Comparison of ENCODE assay signal across 26 mouse cellular contexts in genomic region chr4:117151416-117151815, GRCm38 (mm10). TPM values are rescaled to one million over a fixed set of nuclear protein-coding genes. Genes with fewer than 3 reads are reported as not detected.
A peak's percentile ranks its signal among the peaks of the same experiment; 100 is the strongest.
DNase-seq lines count a peak whose midpoint lies in the region; ATAC-seq and TF ChIP-seq lines count a peak whose summit lies in the region.
"Had no signal": no experiment of that assay in that cellular context is flagged by ENCODE, and none has a peak within 500 bp of the region (broad histone marks: within the 10 kb centered on the region; RNA-seq: fewer than 3 reads in every experiment).

No protein-coding gene starts in this region.

- TF ChIP-seq POLR2A in MEL (IDR thresholded peaks at IDR 0.05; ENCODE audit: control insufficient read depth in 1 of 2, insufficient read depth in 1 of 2, low read depth in 1 of 2, low read length in 2 of 2, poor library complexity in 1 of 2): peak in 1 of 2 experiments; percentile 29; a peak in 1 of 4 replicates

- no peak for ATAC-seq in heart, embryonic 11.5 days (replicated peaks; ENCODE audit: insufficient number of reproducible peaks, low FRiP score, low TSS enrichment)
- ATAC-seq in liver, embryonic 15.5 days (ENCODE audit: insufficient read depth): no peak
- no peak for ATAC-seq in frontal cortex, adult (ENCODE audit: low TSS enrichment)
- ATAC-seq: forebrain, embryonic 16.5 days; intestine, embryonic 16.5 days had no signal

- peak overlapping the region; percentile 34; the same call in 1 of the 2 replicates for H3K9ac ChIP-seq in heart, embryonic 11.5 days (ENCODE audit: low read depth, low read length)
- H3K9ac ChIP-seq in liver, embryonic 15.5 days: no peak overlapping the region
- no peak overlapping the region for H3K9ac ChIP-seq in MEL (ENCODE audit: control insufficient read depth, low read depth, low read length, poor library complexity, severe bottlenecking)
- H3K9ac ChIP-seq: embryonic facial prominence, embryonic 12.5 days; forebrain, embryonic 12.5 days; heart, embryonic 15.5 days; hindbrain, embryonic 14.5 days had no signal

- no peak for TF ChIP-seq CTCF in MEL (IDR thresholded peaks at IDR 0.05 in 2 of 3, conservative IDR thresholded peaks at IDR 0.05 in 1 of 3; ENCODE audit: control insufficient read depth in 1 of 3, insufficient read depth in 1 of 3, low read depth in 2 of 3, low read length in 3 of 3, poor library complexity in 1 of 3, severe bottlenecking in 1 of 3)
- TF ChIP-seq CTCF in left cerebral cortex, adult 2 months (IDR thresholded peaks at IDR 0.05): no peak

- H3K79me2 ChIP-seq in MEL (ENCODE audit: control insufficient read depth, insufficient read depth, low read length, poor library complexity): peaks cover 38% of the 10 kb centered on the region

- H3K4me2 ChIP-seq in heart, embryonic 11.5 days: no peak overlapping the region
- H3K4me2 ChIP-seq in liver, embryonic 15.5 days: no peak overlapping the region
- H3K4me2 ChIP-seq: embryonic facial prominence, embryonic 12.5 days; forebrain, embryonic 12.5 days; heart, embryonic 15.5 days; hindbrain, embryonic 14.5 days had no signal

- 61% methylated on average over 1 of the region's 1 CpGs for WGBS in heart, embryonic 11.5 days (ENCODE audit: insufficient replicate concordance)
- 59% methylated on average over 1 of the region's 1 CpGs for WGBS in liver, embryonic 15.5 days (ENCODE audit: insufficient replicate concordance)

- no peak for TF ChIP-seq EP300 in MEL (IDR thresholded peaks at IDR 0.05; ENCODE audit: low read depth in 1 of 2, low read length in 2 of 2)

- intact Hi-C loops in left cerebral cortex, adult 2 months (cut with DNase I): loop anchor here (10.0 kb wide), 1 partner anchor 523 kb away; no protein-coding TSS in a partner anchor

- H3K27me3 ChIP-seq in heart, embryonic 11.5 days (ENCODE audit: control insufficient read depth, insufficient read depth, low read length): no peaks in the 10 kb centered on the region
- no peaks in the 10 kb centered on the region for H3K27me3 ChIP-seq in liver, embryonic 15.5 days
- H3K27me3 ChIP-seq in MEL (ENCODE audit: control insufficient read depth in 1 of 2, insufficient read depth in 2 of 2, low read length in 2 of 2): no peaks in the 10 kb centered on the region
- H3K27me3 ChIP-seq: embryonic facial prominence, embryonic 12.5 days; forebrain, embryonic 12.5 days; heart, embryonic 15.5 days had no signal

- no peak overlapping the region for H3K4me3 ChIP-seq in heart, embryonic 11.5 days (ENCODE audit: low read depth, low read length)
- no peak overlapping the region for H3K4me3 ChIP-seq in liver, embryonic 15.5 days (replicated peaks)
- H3K4me3 ChIP-seq in MEL (ENCODE audit: control insufficient read depth in 1 of 2, insufficient read depth in 1 of 2, low read depth in 2 of 2, low read length in 2 of 2): no peak overlapping the region
- no peak overlapping the region for H3K4me3 ChIP-seq in left cerebral cortex, adult 2 months
- H3K4me3 ChIP-seq: embryonic facial prominence, embryonic 12.5 days; forebrain, embryonic 12.5 days; gastrocnemius, adult 2 months; heart, embryonic 15.5 days; hindbrain, embryonic 10.5 days had no signal

- no peak for DNase-seq in heart, adult 8-10 months (ENCODE audit: low spot score)
- DNase-seq in liver (no peak), MEL (ENCODE audit: low read depth, low spot score) (peak; percentile 37)
- DNase-seq in layer of hippocampus, postnatal 25 days (ENCODE audit: extremely low spot score in 1 of 2, low spot score in 1 of 2): no peak
- DNase-seq in left cerebral cortex, adult 2 months (ENCODE audit: extremely low spot score in 1 of 2, low spot score in 2 of 2): no peak
- DNase-seq: adrenal gland, postnatal 10 days; cerebellum, adult 11 months; cerebellum, adult 8-10 months; cerebellum, postnatal 14 days; embryo, embryonic 11 days; gastrocnemius, adult 2 months; gastrocnemius, postnatal 25 days had no signal

- H3K9me3 ChIP-seq in heart, embryonic 11.5 days (replicated peaks; ENCODE audit: control insufficient read depth, low read length): no peaks in the 10 kb centered on the region
- no peaks in the 10 kb centered on the region for H3K9me3 ChIP-seq in liver, embryonic 15.5 days (replicated peaks)
- H3K9me3 ChIP-seq in MEL (replicated peaks; ENCODE audit: insufficient read depth, low read length): no peaks in the 10 kb centered on the region
- H3K9me3 ChIP-seq: embryonic facial prominence, embryonic 12.5 days; forebrain, embryonic 12.5 days; heart, embryonic 15.5 days; hindbrain, embryonic 10.5 days had no signal

- H3K4me1 ChIP-seq in heart, embryonic 11.5 days (ENCODE audit: control insufficient read depth, insufficient read depth, low read length): peaks cover 15% of the 10 kb centered on the region; the same call in 1 of the 2 replicates
- H3K4me1 ChIP-seq in liver, embryonic 15.5 days (replicated peaks): peaks cover 36% of the 10 kb centered on the region
- H3K4me1 ChIP-seq in MEL (ENCODE audit: control insufficient read depth in 1 of 2, insufficient read depth in 2 of 2, low read length in 2 of 2): peaks cover 0 to 18% of the 10 kb centered on the region in 2 experiments; a peak in 2 of 4 replicates

- H3K36me3 ChIP-seq in heart, embryonic 11.5 days (ENCODE audit: control insufficient read depth, insufficient read depth, low read length): peaks cover 34% of the 10 kb centered on the region
- peaks cover 51% of the 10 kb centered on the region for H3K36me3 ChIP-seq in liver, embryonic 15.5 days (replicated peaks)
- H3K36me3 ChIP-seq in MEL (ENCODE audit: control insufficient read depth in 1 of 2, insufficient read depth in 2 of 2, low read length in 2 of 2): peaks cover 16 to 19% of the 10 kb centered on the region in 2 experiments

- no peak overlapping the region for H3K27ac ChIP-seq in heart, embryonic 11.5 days (ENCODE audit: low read depth, low read length)
- H3K27ac ChIP-seq in liver, embryonic 15.5 days (replicated peaks): peak overlapping the region; percentile 33
- peak overlapping the region; percentile 0; the same call in 1 of the 2 replicates for H3K27ac ChIP-seq in MEL (ENCODE audit: control insufficient read depth, low read depth, low read length)
- no peak overlapping the region for H3K27ac ChIP-seq in left cerebral cortex, adult 2 months
- H3K27ac ChIP-seq: embryonic facial prominence, embryonic 12.5 days; forebrain, embryonic 12.5 days; gastrocnemius, adult 2 months; heart, embryonic 15.5 days; hindbrain, embryonic 10.5 days; hindbrain, embryonic 14.5 days had no signal

- no peak for TF ChIP-seq RAD21 in MEL (IDR thresholded peaks at IDR 0.05; ENCODE audit: low read depth, low read length)

TF ChIP-seq in MEL, 35 proteins besides CTCF, POLR2A, EP300 and RAD21 (continues in another document):
- peak; percentile 21 for TF ChIP-seq POLR2AphosphoS2 (IDR thresholded peaks at IDR 0.05; ENCODE audit: low read length)
- TF ChIP-seq ZNF384 (IDR thresholded peaks at IDR 0.05; ENCODE audit: low read depth, low read length): no peak

RNA-seq across cellular contexts. Expression of gene Rps8, which starts 4.6 kb away (rescaled TPM):
- 764 and 894 TPM in 2 replicates for polyA plus RNA-seq in heart, embryonic 11.5 days (2014; fragmentation: Nextera tagmentation; extraction: Ambion mirVana)
- total RNA-seq in heart, adult 8-10 months (2022): 100 to 1,000 TPM; 504 to 617 (median 566) TPM
- 536 and 611 TPM in 2 replicates for polyA plus RNA-seq in liver, embryonic 15.5 days (2015; fragmentation: Nextera tagmentation; extraction: Ambion mirVana)
- 4,560 and 5,186 TPM in 2 replicates for total RNA-seq in MEL (2012; rRNA removed)
- polyA plus RNA-seq in MEL (2012; ENCODE audit: insufficient read depth in 1 of 2, insufficient read length in 2 of 2, low read depth in 1 of 2, low replicate concordance in 2 of 2, missing spikeins in 1 of 2): 1,000 to 10,000 TPM; 1,132 to 1,156 TPM
- total RNA-seq in layer of hippocampus, postnatal 25 days (2021): 100 to 1,000 TPM; 437 to 521 TPM
- total RNA-seq in left cerebral cortex, adult 2 months (2021): 100 to 1,000 TPM; 512 to 526 TPM

RNA-seq across cellular contexts. Expression of gene Plk3, which starts 17.7 kb away (rescaled TPM):
- polyA plus RNA-seq in heart, embryonic 11.5 days (2014; fragmentation: Nextera tagmentation; extraction: Ambion mirVana): 0.99 and 1.3 TPM in 2 replicates
- 1 to 10 TPM; 1.2 to 1.8 (median 1.6) TPM for total RNA-seq in heart, adult 8-10 months (2022)
- polyA plus RNA-seq in liver, embryonic 15.5 days (2015; fragmentation: Nextera tagmentation; extraction: Ambion mirVana): 2.5 and 3.2 TPM in 2 replicates
- total RNA-seq in MEL (2012; rRNA removed): 4.1 and 5.3 TPM in 2 replicates
- polyA plus RNA-seq in MEL (2012; ENCODE audit: insufficient read depth in 1 of 2, insufficient read length in 2 of 2, low read depth in 1 of 2, low replicate concordance in 2 of 2, missing spikeins in 1 of 2): 10 to 100 TPM in 1 of 2 experiments, not detected in 1; 13.8 TPM
- 10 to 100 TPM; 10.9 to 11.9 TPM for total RNA-seq in layer of hippocampus, postnatal 25 days (2021)
- total RNA-seq in left cerebral cortex, adult 2 months (2021): 10 to 100 TPM; 13.7 to 19.6 TPM

RNA-seq across cellular contexts. Expression of gene Tctex1d4, which starts 24.8 kb away (rescaled TPM):
- polyA plus RNA-seq in heart, embryonic 11.5 days (2014; fragmentation: Nextera tagmentation; extraction: Ambion mirVana): not detected in 2 replicates
- total RNA-seq in heart, adult 8-10 months (2022): under 1 TPM in 1 of 4 experiments, not detected in 3; 0.40 TPM
- polyA plus RNA-seq in liver, embryonic 15.5 days (2015; fragmentation: Nextera tagmentation; extraction: Ambion mirVana): 0.12 TPM in 1 of 2 replicates, not detected in the other
- total RNA-seq in MEL (2012; rRNA removed): 0.31 and 0.62 TPM in 2 replicates
- 1 to 10 TPM in 1 of 2 experiments, not detected in 1; 1.3 TPM for polyA plus RNA-seq in MEL (2012; ENCODE audit: insufficient read depth in 1 of 2, insufficient read length in 2 of 2, low read depth in 1 of 2, low replicate concordance in 2 of 2, missing spikeins in 1 of 2)
- total RNA-seq in layer of hippocampus, postnatal 25 days (2021): under 1 TPM; 0.27 to 0.75 TPM
- total RNA-seq in left cerebral cortex, adult 2 months (2021): not detected
- total RNA-seq: adrenal gland, postnatal 10 days; adrenal gland, postnatal 4 days; common myeloid progenitor, adult 5-6 weeks; gastrocnemius, adult 2 months; gastrocnemius, postnatal 25 days; granulocyte monocyte progenitor cell, adult 5-6 weeks; heart, postnatal 25 days had no signal
- polyA plus RNA-seq: embryonic facial prominence, embryonic 12.5 days; forebrain, embryonic 12.5 days; heart, embryonic 15.5 days; intestine, embryonic 16.5 days had no signal

RNA-seq across cellular contexts. Expression of gene Btbd19, which starts 25.9 kb away (rescaled TPM):
- polyA plus RNA-seq in heart, embryonic 11.5 days (2014; fragmentation: Nextera tagmentation; extraction: Ambion mirVana): 2.2 and 4.0 TPM in 2 replicates
- total RNA-seq in heart, adult 8-10 months (2022): 1 to 10 TPM; 1.8 to 3.5 (median 2.4) TPM
- polyA plus RNA-seq in liver, embryonic 15.5 days (2015; fragmentation: Nextera tagmentation; extraction: Ambion mirVana): 2.9 and 3.2 TPM in 2 replicates
- total RNA-seq in MEL (2012; rRNA removed): 12.1 and 13.6 TPM in 2 replicates
- 10 to 100 TPM in 1 of 2 experiments, not detected in 1; 22.6 TPM for polyA plus RNA-seq in MEL (2012; ENCODE audit: insufficient read depth in 1 of 2, insufficient read length in 2 of 2, low read depth in 1 of 2, low replicate concordance in 2 of 2, missing spikeins in 1 of 2)
- 10 to 100 TPM; 10.5 to 12.1 TPM for total RNA-seq in layer of hippocampus, postnatal 25 days (2021)
- 10 to 100 TPM; 11.5 to 13.2 TPM for total RNA-seq in left cerebral cortex, adult 2 months (2021)

RNA-seq across cellular contexts. Expression of gene Kif2c, which starts 31.0 kb away (rescaled TPM):
- polyA plus RNA-seq in heart, embryonic 11.5 days (2014; fragmentation: Nextera tagmentation; extraction: Ambion mirVana): 45.5 and 47.8 TPM in 2 replicates
- under 1 TPM in 2 of 4 experiments, not detected in 2; 0.32 to 0.53 TPM for total RNA-seq in heart, adult 8-10 months (2022)
- polyA plus RNA-seq in liver, embryonic 15.5 days (2015; fragmentation: Nextera tagmentation; extraction: Ambion mirVana): 27.5 and 29.8 TPM in 2 replicates
- total RNA-seq in MEL (2012; rRNA removed): 32.6 and 36.7 TPM in 2 replicates
- 10 to 100 TPM in 1 of 2 experiments, not detected in 1; 45.1 TPM for polyA plus RNA-seq in MEL (2012; ENCODE audit: insufficient read depth in 1 of 2, insufficient read length in 2 of 2, low read depth in 1 of 2, low replicate concordance in 2 of 2, missing spikeins in 1 of 2)
- total RNA-seq in layer of hippocampus, postnatal 25 days (2021): under 1 TPM; 0.47 TPM
- total RNA-seq in left cerebral cortex, adult 2 months (2021): not detected
- total RNA-seq: gastrocnemius, adult 2 months had no signal

Comparison
In these comparisons a context has a peak if more than half of its experiments do, and no peak if none do; other contexts are left out.
1. H3K27ac ChIP-seq: peak in liver, embryonic 15.5 days (single experiment) and MEL (single experiment); none in heart, embryonic 11.5 days (single experiment) and left cerebral cortex, adult 2 months (single experiment).